Mouse (Mus musculus): ENCODE data around the gene Fap.

The Fap gene

DNA sequence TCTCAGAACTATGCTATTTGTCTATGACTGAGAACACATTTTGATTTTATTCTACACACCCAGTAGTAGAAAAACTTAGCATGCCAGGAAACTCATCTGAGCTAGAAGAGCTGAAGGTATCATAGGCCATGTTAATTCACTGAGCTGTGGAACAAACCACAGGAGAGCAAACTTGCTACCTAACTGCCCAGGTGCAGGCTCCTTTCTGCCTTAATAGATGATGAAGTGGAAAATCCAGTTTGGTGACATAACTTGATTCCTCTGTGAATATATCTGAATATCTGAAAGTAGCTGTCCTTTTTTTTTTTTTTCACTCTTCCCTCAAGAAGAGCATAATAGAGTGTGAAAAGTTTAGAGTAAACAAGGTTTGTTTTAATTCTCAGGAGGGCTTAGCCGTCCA lies 42.8 kb downstream of the Fap start:
- no peak for DNase-seq (ENCODE audit: low read depth, low spot score)

DNA sequence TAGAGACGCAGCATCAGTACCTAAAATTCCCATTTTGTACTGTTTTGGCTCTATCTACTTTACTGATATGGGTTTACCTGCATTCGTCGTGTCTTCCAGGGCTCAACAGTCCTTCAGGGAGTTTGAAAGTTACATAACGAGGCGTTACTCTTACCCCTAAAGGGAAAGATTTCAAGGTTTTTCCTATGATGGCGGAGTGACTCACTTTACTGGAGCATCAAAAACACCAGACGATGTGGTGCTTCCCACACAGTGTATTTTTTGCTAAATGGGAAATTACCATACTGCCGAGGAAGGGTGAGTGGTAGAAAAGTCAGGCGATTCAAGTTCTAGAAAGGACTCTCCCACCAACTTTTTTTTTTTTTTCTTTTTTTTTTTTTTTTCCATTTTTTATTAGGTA lies 47.5 kb downstream of the Fap start:
- peak; percentile 89 for DNase-seq (ENCODE audit: low read depth, low spot score)

DNA sequence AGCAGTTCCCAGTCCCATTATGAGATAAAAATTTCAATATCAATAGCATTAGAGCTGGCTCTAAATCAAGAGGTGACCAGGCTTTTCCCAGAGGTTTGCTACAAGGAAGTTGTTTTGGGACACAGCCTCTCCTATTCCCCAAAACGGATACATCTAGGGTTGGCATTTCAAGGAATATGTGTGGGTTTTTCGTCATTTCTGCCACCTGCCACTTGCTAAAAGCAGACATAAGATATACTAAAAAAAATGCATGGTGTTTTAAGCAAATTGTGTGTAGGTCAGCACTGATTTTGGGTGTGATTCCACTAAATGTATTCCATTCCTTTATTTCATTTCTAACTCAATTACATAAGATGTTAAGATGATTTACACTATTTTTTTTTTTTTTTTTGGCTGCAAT lies 56.1 kb downstream of the Fap start:
- peak; percentile 92 for DNase-seq (ENCODE audit: low read depth, low spot score)

DNA sequence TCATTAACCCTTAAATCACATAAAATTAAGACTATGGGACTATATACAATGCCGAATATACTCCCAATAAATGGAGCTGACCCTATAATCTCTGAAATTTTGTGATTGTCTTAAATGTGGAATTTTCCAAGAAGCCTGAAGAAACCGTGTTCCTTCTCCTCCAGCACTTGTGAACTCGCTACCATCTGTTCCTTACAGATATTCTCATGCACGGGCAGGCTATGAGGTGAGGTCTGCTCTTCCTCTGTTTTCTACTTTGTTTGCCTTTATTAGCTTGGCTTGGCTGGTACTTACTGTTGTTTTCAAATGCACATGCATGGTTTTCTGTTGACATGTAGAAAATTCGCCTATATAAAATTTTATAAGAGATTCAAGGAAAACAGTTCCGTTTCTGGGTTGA lies 59.4 kb downstream of the Fap start:
- no peak for DNase-seq (ENCODE audit: low read depth, low spot score)

DNA sequence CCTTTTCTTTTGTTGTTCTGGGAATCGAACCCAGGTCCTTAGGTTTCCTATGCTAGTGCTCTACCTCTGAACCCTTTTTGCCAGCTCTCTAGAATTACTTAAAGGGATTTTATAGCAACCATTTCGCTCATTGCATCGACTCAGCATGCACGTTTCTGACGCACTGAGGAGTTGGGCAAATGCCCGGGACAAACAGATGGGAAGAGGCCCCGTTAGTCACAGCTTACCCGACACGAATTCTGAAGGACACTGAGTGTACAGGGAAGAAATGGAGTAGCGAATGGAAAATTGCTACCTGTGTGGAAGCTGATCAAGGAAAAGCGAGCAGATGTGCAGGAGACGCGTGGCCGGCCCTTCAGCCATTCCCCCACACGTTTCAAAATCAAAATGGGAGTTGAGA lies 60.4 kb downstream of the Fap start:
- peak; percentile 78 for DNase-seq (ENCODE audit: low read depth, low spot score)

DNA sequence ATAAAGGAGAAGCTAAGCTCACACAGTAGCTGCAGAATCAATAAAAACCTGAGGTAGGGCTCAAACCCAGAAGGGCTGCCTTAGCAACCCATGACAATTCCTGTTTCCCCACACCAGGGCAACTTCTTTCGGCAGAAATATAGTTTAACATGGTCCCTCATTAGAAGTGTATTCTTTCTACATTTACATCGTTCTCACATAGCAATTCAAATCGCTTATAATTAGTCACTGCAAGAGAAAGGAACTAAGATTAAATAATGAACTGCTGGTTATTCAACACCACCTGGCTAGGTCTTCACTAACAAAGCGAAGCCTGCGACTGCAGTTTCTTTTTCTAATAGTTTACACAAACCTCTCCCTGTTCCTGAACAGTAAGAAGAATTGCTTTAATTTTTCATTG lies 66.7 kb downstream of the Fap start:
- DNase-seq (ENCODE audit: low read depth, low spot score), result no peak

DNA sequence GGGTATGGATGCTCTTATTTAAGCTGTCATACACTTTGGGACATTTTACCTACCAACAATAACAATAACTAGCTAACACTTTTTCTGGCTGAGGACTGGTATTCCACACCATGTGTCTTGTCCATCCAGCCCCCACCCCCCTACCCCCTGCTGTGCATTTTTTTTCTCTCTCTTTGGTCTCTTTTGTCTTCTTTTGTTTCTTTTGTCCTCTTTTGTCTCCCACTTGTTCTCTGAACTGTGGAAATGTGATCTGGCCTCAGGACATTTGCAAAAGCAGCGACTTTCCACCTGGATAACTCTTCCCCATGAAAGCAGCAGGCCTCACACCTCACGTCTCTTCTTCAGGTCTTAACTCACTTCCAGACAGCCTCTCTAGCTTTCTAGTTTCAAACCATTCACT lies 67.4 kb downstream of the Fap start:
- DNase-seq (ENCODE audit: low read depth, low spot score), result no peak

DNA sequence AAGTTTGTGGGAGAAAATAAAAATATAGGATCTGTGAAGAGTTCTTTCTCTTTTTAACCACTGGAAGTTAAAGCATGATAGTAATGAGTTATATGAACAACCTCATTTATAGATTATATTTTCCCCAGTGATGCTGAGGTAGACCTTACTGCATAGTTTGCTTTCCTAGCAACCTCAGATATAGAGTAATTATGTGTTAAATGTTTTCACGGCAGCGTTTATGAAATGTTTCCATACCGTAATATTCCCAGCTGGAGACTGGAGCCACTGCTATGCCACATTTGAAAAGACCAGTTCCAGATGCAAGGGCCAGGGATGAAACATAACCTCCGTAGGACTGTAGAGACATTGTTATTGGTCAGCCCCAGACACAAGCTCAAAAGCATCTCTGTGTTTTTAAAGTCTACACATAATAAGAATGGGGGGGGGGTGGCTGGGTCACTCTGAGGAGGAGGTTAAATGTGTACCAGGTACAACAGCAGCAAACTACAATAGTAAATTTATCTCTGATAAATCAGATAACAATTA lies 69.5 kb downstream of the Fap start:
- DNase-seq (ENCODE audit: low read depth, low spot score), result no peak

DNA sequence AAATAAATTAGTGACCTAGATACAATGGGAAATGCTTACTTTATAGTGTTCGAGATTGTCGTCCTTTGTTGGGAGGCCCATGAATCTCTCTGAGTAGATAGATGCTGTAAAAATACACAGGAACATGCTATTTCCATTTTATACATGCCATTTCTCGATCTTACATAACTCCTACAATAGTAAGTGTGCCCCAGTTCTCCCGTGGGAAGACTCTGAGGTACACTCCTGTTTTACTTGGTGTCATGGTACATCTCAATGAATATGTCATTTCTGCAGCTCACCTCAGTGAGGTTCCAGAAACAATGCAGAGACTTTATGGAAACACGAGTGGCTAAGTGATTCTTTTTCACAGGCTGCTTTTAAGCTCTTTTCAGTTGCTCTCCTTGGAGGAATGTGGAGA lies 70.5 kb downstream of the Fap start:
- no peak for DNase-seq (ENCODE audit: low read depth, low spot score)

DNA sequence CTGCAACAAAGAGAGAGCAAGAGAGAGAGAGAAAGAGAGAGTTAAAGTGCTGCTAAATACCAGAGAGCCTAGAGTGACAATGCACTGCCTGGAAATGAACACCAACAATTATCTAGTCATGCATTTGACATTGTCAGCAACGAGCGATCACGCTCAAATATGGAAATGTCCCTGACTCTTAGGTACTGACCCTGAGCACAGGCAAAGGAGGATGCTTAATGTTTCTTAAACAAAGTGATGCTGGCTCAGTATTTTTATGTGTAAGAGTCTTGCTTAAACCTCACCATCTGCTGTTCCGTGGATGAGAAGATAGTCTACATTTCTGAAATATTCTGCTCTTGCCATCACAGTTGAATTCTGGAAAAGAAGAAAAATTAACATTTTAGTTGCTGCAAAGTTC lies 71.4 kb downstream of the Fap start:
- DNase-seq (ENCODE audit: low read depth, low spot score), result no peak

DNA sequence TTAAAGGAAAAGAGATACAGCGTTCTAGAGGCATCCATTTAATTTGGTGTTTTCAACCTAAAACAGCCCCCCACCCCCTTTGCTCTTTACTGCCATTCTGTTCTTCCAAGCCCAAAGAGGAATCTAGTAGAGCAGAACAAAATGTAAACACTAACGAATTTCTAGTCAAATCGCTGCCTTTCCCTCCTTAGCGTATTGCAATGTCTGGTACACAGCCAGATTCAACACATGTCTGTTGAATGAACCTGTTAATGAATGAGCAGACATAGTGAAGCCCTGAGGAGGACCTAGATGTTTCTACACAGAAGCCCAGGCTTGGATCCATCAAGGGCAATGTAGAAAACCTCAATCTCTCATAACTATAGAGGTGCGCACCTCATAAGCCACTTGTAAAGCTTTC lies 75.1 kb downstream of the Fap start:
- DNase-seq (ENCODE audit: low read depth, low spot score), result no peak

DNA sequence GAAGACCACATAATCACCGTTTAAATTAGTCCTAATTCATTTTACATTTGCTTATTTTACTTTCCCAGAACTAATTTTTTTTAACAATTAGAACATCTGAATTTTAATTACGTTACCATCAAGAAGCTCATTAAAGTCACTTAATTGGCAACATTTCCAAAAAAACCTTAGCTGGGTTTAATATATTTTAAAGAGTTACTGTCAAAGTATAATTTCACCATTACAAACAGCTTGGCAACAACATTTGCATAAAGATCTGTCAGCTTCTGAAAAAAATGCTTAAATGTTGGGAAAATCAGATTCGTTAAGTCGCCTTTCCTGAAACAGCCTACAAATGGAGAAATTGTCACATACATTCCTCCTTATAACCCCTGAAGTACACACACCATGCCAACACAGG lies 75.8 kb downstream of the Fap start:
- DNase-seq (ENCODE audit: low read depth, low spot score), result no peak

DNA sequence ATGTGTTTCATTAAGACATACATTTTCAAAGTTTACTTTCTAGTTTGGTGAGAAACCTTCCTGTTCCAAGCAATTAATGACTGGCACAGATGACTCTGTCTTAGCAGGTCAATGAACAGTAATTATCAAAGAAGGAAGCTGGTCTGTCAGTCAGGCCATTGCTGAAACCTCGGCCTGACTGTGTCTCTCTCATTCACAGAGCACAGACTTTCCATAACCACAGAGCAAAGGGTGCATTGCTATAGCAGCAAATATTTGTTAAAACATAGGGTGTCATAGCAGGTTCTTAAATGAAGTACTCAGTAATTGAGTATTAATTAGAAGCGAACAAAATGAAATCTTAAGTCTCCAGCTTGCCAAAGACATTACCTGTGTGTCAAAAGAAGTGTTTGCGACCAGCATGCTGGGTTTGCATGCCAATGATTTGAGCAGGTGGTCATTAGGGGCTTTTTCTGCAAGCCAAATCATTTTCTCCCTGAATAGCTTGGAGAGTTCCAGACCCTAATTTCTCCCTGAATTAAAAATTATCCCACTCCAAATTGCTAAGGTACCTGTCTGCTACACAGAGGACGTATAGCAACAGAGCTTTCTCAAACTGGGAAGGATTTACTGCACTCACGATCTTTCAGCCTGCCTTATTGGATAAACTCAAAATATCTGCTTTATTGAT lies 76.4 kb downstream of the Fap start:
- no peak for DNase-seq (ENCODE audit: low read depth, low spot score)

DNA sequence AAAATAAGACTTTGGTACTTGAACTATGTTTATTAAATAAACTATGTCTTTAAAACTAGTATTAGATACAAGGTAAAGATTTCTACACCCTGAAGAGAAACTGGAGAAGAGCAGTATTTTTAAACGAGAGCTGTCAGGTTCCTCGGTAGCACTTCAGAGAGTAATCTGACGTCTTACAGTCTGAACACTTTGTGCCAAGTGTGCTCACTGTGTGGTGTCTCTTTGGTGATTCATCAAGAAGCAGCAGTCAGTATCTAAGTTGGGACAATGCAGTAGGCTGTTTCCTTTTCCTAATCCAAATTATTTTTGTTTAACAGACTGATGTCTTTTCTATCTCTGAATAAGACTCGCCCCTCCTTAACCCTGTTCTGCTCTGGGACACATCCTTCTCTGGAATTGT lies 78.5 kb downstream of the Fap start:
- DNase-seq (ENCODE audit: low read depth, low spot score), result peak; percentile 79

DNA sequence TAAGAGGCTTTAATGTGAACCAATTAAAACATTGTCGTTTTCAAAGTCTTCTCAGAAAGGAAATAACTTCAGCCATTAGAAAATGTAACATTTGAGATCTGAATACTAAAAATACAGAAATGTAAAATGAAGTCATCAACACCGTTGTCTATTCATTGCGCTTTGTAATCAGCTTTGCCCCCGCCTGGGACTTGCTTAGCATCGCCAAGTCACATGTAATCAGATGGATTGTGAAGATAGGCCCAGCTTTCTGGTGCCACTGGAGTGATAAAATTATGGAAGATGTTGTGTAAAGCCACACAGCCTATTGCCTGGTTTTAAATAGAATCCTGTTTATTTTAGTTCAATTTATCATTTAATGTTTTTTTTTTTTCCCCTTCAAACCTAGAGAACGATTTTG lies 84.0 kb downstream of the Fap start:
- no peak for DNase-seq (ENCODE audit: low read depth, low spot score)

DNA sequence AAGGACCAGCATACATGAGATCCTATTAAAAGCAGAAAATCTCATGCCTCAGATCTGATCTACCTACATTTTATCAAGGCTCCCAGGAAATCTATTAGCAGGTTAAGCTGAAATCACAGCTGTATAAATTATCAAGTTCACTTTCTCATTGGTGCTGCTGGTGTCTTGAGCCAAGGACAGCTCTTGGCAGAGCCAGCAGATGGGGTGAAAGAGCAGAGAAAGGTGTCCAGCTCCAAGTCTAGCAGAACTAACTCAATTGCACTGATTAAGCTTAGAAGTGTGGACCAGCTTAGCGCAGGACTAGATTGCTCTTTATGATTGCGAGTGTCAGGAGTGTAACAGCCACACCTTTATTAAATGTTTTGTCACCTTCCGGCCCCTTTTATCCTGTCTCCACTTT lies 89.0 kb downstream of the Fap start:
- no peak for DNase-seq (ENCODE audit: low read depth, low spot score)

DNA sequence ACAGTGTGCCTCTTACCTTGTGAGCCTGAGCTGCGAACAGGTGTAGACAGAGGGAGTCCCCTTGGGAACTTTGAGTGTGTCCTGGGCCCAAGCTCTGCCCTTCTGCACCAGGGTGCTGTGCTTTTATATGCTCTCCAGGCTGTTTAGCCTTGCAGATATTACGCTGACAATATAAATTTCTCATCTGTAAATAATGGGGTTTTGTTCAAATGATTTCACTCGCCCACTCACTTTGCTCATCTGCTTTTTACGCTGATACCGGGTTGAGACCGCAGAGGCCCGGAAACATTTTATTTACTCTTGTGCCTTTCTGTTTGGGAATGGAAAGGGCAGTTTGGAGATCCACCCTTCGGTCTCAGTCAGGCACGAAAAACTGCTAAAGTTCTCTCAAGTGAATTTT lies 90.3 kb downstream of the Fap start, which contains the start of gene Gcg:
Gcg (minus strand) TSS at position 101 of the 400 bp plus-strand sequence.
- DNase-seq (ENCODE audit: low read depth, low spot score), result no peak

DNA sequence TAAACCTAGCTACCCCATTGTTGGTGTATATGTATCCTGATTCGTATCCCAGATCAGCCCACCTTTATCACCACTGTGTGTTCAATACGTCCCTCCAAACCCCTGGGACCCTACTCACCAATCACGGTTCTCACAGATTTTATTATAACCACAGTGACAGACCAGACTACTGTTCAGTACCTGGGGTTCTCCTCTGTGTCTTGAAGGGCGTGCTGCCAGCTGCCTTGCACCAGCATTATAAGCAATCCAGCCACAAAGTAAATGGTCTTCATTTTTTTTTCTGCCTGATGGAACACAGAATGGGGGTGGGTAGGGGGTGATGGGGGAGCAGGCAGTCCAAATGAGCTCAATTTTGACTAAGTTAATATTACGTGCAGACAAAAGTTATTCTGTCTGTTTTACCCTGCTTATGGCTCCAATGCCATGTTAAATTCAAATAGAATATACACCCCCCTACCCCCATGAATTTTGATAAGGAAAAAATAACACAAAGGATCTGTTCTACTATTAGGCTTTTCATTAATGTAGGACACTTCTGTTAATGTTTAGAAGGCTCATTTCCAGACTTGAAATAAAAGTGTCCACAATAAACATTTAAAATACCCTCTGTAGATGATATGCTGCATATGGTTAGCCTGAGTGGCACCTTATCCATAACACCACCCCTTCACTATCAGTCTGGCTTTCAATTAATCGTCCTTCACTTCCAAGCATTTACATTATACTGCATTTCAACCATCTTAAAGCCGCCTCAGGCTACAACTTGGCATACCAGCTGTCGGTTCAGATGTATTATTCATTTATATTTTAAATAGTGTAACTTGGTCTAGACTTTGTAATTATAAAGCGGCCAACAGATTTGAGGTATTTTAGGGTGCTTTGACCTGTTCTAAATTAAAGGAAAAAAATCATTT lies 93.3 kb downstream of the Fap start:
- DNase-seq (ENCODE audit: low read depth, low spot score), result no peak

DNA sequence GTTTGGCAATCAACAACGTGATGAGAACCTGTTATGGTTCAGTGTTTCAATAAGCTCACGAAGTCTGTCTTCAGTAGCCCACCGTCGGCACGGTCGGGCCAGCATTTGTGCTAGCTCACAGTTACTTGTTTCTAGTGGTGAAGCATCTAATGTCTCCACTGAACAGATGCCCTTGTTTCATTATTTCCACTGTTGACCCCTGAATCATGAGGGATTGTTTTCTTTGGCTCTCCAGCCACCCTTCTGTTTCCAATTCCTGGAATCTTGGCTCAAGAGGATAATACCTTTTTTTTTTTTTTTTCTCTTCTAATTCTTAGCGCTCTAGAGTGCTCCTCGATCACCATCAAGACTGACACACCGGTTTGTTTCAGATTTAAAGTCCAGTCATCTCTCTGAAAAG lies 104.3 kb downstream of the Fap start:
- DNase-seq (ENCODE audit: low read depth, low spot score), result no peak

DNA sequence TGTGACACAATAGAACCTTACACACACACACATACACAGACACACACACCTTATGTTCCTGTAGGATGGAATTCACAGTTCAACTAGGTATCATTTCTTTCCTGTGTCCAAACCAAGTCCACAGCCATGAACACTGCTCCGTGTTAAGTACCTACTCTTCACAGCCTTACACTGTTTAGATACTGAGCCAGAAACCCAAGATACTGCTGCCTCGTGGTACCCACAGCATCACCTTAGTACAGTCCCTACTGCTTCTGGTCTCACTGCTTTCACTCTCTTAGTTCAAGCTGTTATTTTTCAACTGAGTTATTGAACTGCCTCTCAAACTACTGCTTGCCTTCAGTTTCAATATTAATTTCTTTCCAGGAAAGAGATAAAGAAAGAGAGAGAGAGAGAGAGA lies 110.6 kb downstream of the Fap start:
- DNase-seq (ENCODE audit: low read depth, low spot score), result no peak

DNA sequence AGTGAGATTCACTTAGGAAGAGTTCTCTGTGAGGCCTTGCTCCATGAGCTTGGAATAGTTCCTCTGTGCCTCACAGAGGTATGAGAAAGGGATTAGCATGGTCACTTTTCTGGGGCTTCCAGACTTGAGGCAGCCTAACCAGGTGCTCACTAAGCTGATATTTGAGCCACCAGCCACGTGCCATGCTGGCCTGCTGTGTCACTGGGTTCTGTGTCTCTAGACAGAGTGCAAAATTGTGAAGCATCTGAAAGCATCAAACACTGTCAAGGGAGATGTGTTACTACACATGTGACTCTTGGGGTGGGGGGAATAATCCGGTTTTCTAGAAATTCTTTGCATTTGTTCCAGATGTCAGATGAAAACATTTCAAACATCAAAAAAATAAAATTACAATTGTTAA lies 111.7 kb downstream of the Fap start:
- DNase-seq (ENCODE audit: low read depth, low spot score), result no peak

DNA sequence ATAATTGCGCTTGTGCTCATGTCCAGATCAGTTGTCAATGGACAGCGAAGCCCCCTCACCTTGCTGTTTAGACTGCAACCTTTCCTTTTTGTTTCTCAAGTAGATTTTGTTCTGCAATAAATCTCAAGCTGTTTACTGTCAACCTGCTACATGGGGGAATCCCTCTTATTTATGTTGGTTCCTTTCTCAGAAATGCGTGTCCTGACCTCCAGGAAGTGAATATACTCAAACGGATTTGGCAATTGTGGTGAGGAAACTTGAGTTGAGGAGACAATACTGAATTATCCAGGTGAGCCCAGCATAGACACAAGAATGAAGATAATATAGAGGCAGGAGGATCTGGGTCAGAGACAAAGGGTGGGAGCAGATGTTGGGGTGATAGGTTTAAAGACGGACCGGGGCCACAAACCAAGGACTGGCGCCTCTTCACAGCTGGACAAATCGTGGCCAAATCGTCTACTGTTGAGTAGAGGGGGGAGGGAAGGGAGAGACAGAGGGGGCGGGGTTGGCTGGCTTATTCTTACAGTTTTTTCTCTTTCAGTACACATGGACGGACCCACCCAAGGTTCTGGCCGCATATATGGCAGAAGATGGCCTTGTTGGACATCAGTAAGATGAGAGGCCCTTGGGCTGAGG lies 112.9 kb downstream of the Fap start:
- DNase-seq (ENCODE audit: low read depth, low spot score), result no peak

Measured in telencephalon, adult 2 months (tissue).